Mouse (Mus musculus): Measurements from ENCODE around the gene Gm8797. TPM values are rescaled to one million over a fixed set of nuclear protein-coding genes. Genes with fewer than 3 reads are reported as not detected.
"Not testable (repeated sequence)": the region's sequence is repeated elsewhere in the genome, so short reads cannot be mapped to it uniquely, and the experiment has no call there.

Gm8797 gene
- polyA plus RNA-seq (2015; fragmentation: Nextera tagmentation; extraction: Ambion mirVana) = 10.6 and 20.1 TPM in 2 replicates

DNA sequence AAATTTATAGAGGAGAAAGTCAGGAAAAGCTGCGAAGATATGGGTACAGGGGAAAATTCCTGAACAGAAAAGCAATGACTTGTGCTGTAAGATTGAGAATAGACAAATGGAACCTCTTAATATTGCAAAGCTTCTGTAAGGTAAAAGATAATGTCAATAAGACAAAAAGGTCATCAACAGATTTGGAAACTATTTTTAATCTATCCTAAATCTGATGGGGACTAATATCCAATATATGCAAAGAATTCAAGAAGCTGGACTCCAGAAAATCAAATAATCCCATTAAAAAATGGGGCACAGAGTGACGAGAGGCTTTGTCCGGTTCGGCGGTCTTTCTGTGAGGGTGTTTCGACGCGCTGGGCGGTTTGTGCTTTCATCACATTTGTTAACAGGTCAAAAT is at the start of gene Gm8797:
Gene Gm8797 (plus strand): TSS at position 301 of the 400 bp plus-strand sequence.
- H3K27me3 ChIP-seq (ENCODE audit: control insufficient read depth, insufficient read depth, low read depth, low read length); H3K27ac ChIP-seq (ENCODE audit: low read length); H3K9me3 ChIP-seq (ENCODE audit: control insufficient read depth, low read length); H3K9ac ChIP-seq (ENCODE audit: low read length); H3K4me3 ChIP-seq (ENCODE audit: low read length); H3K4me2 ChIP-seq (ENCODE audit: low read depth, low read length); ATAC-seq (ENCODE audit: low read depth); H3K4me1 ChIP-seq (replicated peaks; ENCODE audit: control insufficient read depth, insufficient read depth, low read length); H3K36me3 ChIP-seq (ENCODE audit: control insufficient read depth, insufficient read depth, low read length): not testable (repeated sequence)
- WGBS = 95% methylated on average over 9 of the region's 9 CpGs

DNA sequence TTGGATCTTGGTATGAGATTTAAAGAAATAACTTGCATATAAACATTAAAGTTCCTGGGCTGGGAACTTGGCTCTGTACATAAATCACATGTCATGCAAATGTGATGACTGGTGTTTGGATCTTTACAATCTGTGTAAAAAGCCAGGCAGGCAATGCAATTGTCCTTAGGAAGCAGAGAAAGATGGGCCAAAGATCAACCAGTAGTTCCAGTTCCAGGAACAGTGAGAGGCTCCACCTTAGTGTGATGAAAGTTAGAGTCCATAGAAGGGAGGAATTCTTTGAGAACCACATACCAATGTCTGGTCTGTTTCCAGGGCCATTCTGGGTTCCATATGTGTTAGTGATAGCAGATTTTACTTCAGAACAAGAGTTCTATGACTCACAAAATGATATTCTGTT is 36.1 kb upstream of the Gm8797 start:
- no peak overlapping the region for H3K4me2 ChIP-seq (ENCODE audit: low read depth, low read length)
- no peak overlapping the region for H3K9ac ChIP-seq (ENCODE audit: low read length)
- H3K36me3 ChIP-seq (ENCODE audit: control insufficient read depth, insufficient read depth, low read length) = no peaks in the 10 kb centered on the region
- no peaks in the 10 kb centered on the region for H3K9me3 ChIP-seq (ENCODE audit: control insufficient read depth, low read length)
- no peak for ATAC-seq (ENCODE audit: low read depth)
- no peak overlapping the region for H3K4me3 ChIP-seq (ENCODE audit: low read length)
- H3K27me3 ChIP-seq (ENCODE audit: control insufficient read depth, insufficient read depth, low read depth, low read length) = no peaks in the 10 kb centered on the region
- H3K4me1 ChIP-seq (replicated peaks; ENCODE audit: control insufficient read depth, insufficient read depth, low read length) = no peaks in the 10 kb centered on the region
- no peak overlapping the region for H3K27ac ChIP-seq (ENCODE audit: low read length)

DNA sequence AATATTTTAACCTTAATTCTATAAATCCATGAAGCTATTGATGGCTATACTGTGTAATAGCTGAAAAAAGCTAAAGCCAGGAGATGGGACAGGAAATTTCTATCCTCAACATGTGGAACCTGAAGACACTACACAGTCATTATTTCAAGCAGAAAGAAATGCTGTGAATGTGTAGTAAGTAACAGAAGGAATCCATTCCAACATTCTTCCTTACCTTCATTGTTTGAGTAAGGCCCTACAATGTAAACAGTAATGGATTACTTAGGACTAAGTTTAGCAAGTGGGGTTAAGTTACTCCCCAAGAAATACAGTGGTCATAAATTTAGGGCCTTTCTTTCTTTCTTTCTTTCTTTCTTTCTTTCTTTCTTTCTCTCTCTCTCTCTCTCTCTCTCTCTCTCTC is 17.7 kb upstream of the Gm8797 start:
- Histone ChIP-seq H3K9me3 (ENCODE audit: control insufficient read depth, low read length) (no peaks in the 10 kb centered on the region), H3K4me2 (ENCODE audit: low read depth, low read length) (no peak overlapping the region), H3K9ac (ENCODE audit: low read length) (no peak overlapping the region), H3K4me3 (ENCODE audit: low read length) (no peak overlapping the region), H3K27me3 (ENCODE audit: control insufficient read depth, insufficient read depth, low read depth, low read length) (no peaks in the 10 kb centered on the region), H3K27ac (ENCODE audit: low read length) (no peak overlapping the region), H3K4me1 (replicated peaks; ENCODE audit: control insufficient read depth, insufficient read depth, low read length) (no peaks in the 10 kb centered on the region), H3K36me3 (ENCODE audit: control insufficient read depth, insufficient read depth, low read length) (no peaks in the 10 kb centered on the region)
- ATAC-seq (ENCODE audit: low read depth) = no peak

DNA sequence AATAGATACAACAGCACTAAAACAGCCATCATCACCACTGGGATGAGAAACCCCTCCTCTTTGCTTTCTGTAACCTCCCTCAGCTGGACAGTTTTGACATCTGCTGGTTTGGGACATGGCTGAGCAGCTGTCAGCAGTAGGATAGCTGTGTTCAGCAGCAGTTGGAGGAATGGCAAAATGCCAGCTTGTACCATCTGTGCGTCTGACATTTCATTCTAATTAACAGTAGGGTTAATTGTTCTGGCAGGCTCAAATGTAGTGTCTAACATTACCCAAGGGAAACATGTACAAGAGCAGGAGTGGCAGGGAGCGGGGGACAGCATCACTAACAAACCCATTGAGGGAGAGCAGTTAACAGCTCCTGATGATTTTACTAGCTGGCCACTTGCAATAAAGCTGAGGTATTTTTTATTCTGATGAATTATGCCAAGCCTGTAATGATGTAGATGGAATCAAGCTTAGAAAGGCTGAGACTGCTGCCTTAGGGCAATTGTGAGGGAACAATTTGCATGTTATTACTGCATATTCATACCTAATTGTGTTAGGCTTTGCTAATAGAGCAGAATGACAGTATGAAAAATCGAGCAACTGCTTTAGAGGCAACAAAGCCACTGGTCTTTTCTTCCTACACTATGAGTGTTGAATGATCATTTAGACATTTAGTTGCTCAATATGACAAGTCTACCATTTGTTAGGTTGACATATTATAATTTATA is 4.3 kb downstream of the Gm8797 start:
- Histone ChIP-seq H3K27ac (ENCODE audit: low read length) (no peak overlapping the region), H3K9ac (ENCODE audit: low read length) (no peak overlapping the region), H3K4me1 (replicated peaks; ENCODE audit: control insufficient read depth, insufficient read depth, low read length) (no peaks in the 10 kb centered on the region), H3K36me3 (ENCODE audit: control insufficient read depth, insufficient read depth, low read length) (no peaks in the 10 kb centered on the region), H3K9me3 (ENCODE audit: control insufficient read depth, low read length) (no peaks in the 10 kb centered on the region), H3K27me3 (ENCODE audit: control insufficient read depth, insufficient read depth, low read depth, low read length) (no peaks in the 10 kb centered on the region), H3K4me3 (ENCODE audit: low read length) (no peak overlapping the region), H3K4me2 (ENCODE audit: low read depth, low read length) (no peak overlapping the region)
- 48% methylated on average over 3 of the region's 3 CpGs for WGBS
- peak; percentile 67 for ATAC-seq (ENCODE audit: low read depth)

DNA sequence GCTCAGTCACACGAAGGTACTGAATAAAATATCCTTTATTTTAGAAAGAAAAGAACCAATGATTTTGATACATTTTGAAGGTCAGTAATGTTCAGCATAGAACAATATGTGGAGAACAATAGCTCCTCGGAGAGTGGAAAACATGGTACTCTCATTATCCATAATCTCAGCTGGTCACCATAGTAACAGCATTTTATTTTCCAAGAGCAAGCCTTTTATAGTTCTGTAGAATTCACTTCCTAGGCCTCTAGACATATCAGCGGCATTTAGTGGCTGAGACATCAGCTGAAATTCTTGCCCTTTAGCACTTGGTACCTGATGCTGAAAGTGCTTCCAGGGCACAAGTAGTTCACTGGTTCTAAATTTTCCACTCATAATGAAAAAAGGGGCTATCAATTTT is 15.7 kb downstream of the Gm8797 start:
- H3K9me3 ChIP-seq (ENCODE audit: control insufficient read depth, low read length) = no peaks in the 10 kb centered on the region
- H3K27ac ChIP-seq (ENCODE audit: low read length) = no peak overlapping the region
- H3K4me2 ChIP-seq (ENCODE audit: low read depth, low read length) = no peak overlapping the region
- ATAC-seq (ENCODE audit: low read depth) = no peak
- no peak overlapping the region for H3K9ac ChIP-seq (ENCODE audit: low read length)
- no peaks in the 10 kb centered on the region for H3K36me3 ChIP-seq (ENCODE audit: control insufficient read depth, insufficient read depth, low read length)
- no peak overlapping the region for H3K4me3 ChIP-seq (ENCODE audit: low read length)
- H3K4me1 ChIP-seq (replicated peaks; ENCODE audit: control insufficient read depth, insufficient read depth, low read length) = no peaks in the 10 kb centered on the region
- no peaks in the 10 kb centered on the region for H3K27me3 ChIP-seq (ENCODE audit: control insufficient read depth, insufficient read depth, low read depth, low read length)
- 78% methylated on average over 3 of the region's 3 CpGs for WGBS

DNA sequence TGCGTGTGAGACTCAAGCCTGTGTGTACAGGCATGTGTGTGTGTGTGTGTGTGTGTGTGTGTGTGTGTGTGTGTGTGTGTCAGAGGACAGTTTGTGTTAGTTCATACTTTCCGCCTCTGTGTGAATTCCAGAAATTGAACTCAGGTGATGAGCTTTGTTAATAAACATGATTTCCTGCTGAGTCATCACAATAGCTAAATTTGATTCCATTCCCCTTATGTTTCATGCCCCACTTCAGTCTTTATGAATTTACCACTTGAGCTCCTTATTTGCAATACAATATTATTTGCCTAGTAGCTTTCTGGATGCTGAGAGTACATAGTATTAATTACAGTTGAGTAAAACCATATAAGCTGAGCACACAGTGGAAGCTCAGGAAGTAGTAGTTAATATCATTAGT is 26.3 kb downstream of the Gm8797 start:
- Histone ChIP-seq H3K4me2 (ENCODE audit: low read depth, low read length) (no peak overlapping the region), H3K36me3 (ENCODE audit: control insufficient read depth, insufficient read depth, low read length) (no peaks in the 10 kb centered on the region), H3K27me3 (ENCODE audit: control insufficient read depth, insufficient read depth, low read depth, low read length) (no peaks in the 10 kb centered on the region), H3K27ac (ENCODE audit: low read length) (no peak overlapping the region), H3K4me1 (replicated peaks; ENCODE audit: control insufficient read depth, insufficient read depth, low read length) (no peaks in the 10 kb centered on the region), H3K9me3 (ENCODE audit: control insufficient read depth, low read length) (no peaks in the 10 kb centered on the region), H3K4me3 (ENCODE audit: low read length) (no peak overlapping the region), H3K9ac (ENCODE audit: low read length) (no peak overlapping the region)
- ATAC-seq (ENCODE audit: low read depth) = no peak
- 84% methylated on average over 2 of the region's 2 CpGs for WGBS

Measured in lung, embryonic 16.5 days (tissue).